Mouse (Mus musculus) fibroblast of lung, adult 2 months (primary cell): ENCODE data around the gene Gm5478.
"Not testable (repeated sequence)": the region's sequence is repeated elsewhere in the genome, so short reads cannot be mapped to it uniquely, and the experiment has no call there.

Experiments used
- DNase-seq: peaks from one replicate; pipeline ENCODE4 v3.0.0-alpha.2; 2011; ENCODE audit warnings: low read depth

Gene Gm5478

GRCm38 (mm10) chr15:101647280-101647679, at the start of gene Gm5478:
Gene Gm5478, minus strand, starts transcription at chr15:101647380.
- no peak for DNase-seq

- DNase-seq: no peak
Measured at GRCm38 (mm10) chr15:101694207-101694606, 47.0 kb upstream of the Gm5478 start, which contains the start of gene Krt6a. Gene Krt6a, minus strand, starts transcription at chr15:101694307.

- DNase-seq: not testable (repeated sequence)
Measured at GRCm38 (mm10) chr15:101690460-101690859, 43.3 kb upstream of the Gm5478 start.

GRCm38 (mm10) chr15:101688161-101688560, 41.0 kb upstream of the Gm5478 start:
- DNase-seq: no peak

GRCm38 (mm10) chr15:101680187-101680586, 33.0 kb upstream of the Gm5478 start, which contains the start of gene Krt6b:
Gene Krt6b, minus strand, starts transcription at chr15:101680287.
- DNase-seq: no peak

GRCm38 (mm10) chr15:101675978-101676377, 28.8 kb upstream of the Gm5478 start:
- DNase-seq: no peak

GRCm38 (mm10) chr15:101652736-101653265, 5.6 kb upstream of the Gm5478 start:
- DNase-seq: no peak

GRCm38 (mm10) chr15:101627884-101628283, 19.3 kb downstream of the Gm5478 start, which contains the start of gene Gm5414:
Gene Gm5414, minus strand, starts transcription at chr15:101628188.
- DNase-seq: no peak

- no peak for DNase-seq
Measured at GRCm38 (mm10) chr15:101599123-101599522, 48.1 kb downstream of the Gm5478 start.
